Mouse (Mus musculus) heart, postnatal 36 days (tissue): Measurements from ENCODE around the gene Rcor1. TPM values are rescaled to one million over a fixed set of nuclear protein-coding genes. Genes with fewer than 3 reads are reported as not detected.

Source experiments
- DNase-seq, 2 experiments: peaks; one replicate each; pipeline ENCODE4 v3.0.0; 2021 to 2022
- intact Hi-C: fragments of 180-260 bp; cut with DNase I; formaldehyde crosslinking; loops from one replicate; pipeline ENCODE4 v1.15.1; 2025
- total RNA-seq, 2 experiments: library from RNA; stranded (reverse); gene quantifications; 2 replicates each; pipeline ENCODE4 v1.2.3; 2021

The Rcor1 gene
- total RNA-seq, 2 experiments from 2014 or later: 15.0 to 16.0 TPM

DNA sequence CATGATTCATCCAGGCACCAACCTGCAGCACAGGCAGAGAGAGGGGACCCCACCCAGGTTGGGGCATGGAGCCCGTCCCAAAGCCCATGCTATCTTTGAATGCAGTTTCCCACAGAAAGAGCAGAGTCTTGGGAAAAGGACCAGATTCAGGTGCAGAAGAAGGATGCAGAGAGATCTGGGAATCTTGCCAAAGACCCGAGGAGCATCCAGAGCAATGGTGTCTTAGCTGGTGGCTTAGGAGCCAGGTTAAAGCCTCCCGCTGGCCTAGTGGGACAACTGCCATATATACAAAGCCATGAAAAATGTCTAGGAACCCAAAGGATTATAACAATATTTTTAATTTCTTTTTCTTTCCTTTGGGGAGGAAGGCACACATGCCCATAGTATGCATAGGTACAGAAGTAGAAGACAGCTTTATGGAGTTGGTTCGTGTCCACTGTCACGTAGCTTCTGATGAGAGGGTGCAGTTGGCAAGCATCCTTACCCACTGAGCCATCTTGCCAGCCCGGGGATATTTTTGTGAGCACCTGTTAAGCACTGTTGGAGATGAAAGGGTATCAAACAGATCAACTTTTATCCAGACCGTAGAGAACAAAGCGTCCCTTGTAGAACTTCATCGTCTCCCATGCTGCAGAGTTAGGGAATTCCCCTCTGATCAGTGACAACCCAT is 82.0 kb downstream of the Rcor1 start:
- intact Hi-C loops: no loop called here
- DNase-seq: no peak

DNA sequence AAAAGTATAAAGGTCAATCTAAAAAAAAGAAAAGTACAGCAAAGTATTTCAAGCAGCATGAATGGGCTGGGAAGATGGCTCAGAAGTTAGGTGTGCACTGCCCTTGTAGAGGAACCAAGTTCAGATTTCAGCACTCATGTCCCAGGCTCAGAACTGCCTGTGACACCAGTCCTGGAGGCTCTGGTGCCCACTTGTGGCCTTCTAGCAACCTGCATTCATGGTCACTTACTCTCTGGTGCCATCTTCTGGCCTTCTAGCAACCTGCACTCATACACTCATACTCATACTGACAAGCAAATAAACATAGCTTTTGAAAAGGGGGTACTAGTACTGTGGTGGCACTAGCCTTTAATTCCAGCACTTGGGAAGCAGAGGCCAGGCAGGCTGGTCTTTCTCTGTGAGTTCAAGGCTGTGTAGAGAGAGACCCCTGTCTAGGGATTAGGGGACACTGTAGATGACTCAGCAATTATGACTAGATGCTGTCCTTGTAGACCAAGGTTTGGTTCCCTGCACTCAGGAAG is 83.2 kb downstream of the Rcor1 start:
- intact Hi-C loops: no loop called here
- DNase-seq: no peak

GRCm38 (mm10) chr12:111124601-111125260 is 85.6 kb downstream of the Rcor1 start:
- no peak for DNase-seq
- intact Hi-C loops: no loop called here

DNA sequence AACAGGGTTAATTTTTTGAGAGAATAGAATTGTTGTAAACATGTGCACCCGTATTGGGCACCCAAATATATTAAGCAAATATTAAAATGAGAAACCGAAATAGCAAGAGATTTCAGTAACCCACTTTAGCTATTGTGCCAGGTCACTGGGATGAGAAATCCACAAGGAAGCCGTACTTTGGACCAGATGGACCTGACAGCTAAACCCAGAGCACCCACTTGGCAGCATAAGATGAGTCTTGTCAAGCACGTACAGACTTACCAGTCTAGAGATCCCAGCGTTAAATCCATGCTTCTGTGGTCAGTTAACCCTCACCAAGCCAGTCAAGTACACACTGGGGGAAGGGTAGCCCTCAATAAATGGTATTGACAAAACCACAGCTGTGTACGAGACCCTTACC is 86.5 kb downstream of the Rcor1 start:
- DNase-seq: no peak
- intact Hi-C loops: no loop called here

- intact Hi-C loops: no loop called here
- DNase-seq: peak; percentile 6 to 11
Measured at GRCm38 (mm10) chr12:111134169-111134568, 95.0 kb downstream of the Rcor1 start.

DNA sequence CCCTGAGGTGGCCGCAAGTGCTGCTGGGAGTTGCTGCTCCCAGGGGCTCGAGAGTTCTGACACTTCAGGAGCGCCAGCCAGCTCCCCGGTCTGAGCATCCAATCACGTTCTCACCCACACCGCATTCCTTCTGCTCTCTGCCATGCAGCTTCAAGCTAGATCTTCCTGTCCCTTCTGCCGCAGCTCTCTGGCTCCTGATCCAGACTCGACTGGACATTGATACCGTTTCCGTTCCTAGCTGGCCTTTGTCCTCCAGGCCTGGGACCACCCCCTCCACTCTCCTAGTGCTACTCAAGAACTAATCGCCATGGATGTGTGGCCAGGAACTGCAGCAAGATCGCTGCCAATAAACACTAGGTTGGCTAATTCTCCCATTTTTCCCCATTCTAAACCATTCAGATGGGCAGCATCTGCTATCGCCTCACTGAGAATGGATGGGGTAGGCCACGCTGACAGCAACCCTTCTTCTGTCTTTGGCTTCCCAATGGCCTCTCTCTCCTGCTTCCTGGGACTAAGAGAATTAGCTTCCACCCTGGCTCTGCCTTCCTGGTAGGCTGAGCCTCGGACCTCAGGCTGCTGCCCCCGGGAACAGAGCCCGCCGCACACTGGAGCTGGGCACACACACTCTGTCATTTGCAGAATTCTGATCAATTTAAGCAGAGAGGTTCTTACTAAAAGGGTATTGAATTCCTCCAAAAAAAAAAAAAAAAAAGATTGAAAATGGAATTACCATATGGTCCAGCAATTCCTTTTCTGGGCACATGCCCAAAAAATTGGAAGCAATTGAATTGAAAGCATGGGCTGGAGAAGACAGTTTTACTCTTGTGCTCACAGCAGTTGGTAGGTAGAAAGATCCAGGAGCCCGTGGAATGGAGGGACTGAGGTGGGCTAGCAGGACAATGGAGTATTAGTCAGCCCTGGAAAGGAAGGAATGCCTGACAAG is 95.9 kb downstream of the Rcor1 start:
- DNase-seq: peak; percentile 21 to 30
- intact Hi-C loops: loop anchor here (5.0 kb wide), 1 partner anchor 48 kb away; no protein-coding TSS in a partner anchor

- intact Hi-C loops: loop anchor here (5.0 kb wide), 1 partner anchor 49 kb away; no protein-coding TSS in a partner anchor
- no peak for DNase-seq
Measured at GRCm38 (mm10) chr12:111135953-111136352, 96.8 kb downstream of the Rcor1 start.

- intact Hi-C loops: loop anchor here (5.0 kb wide), 1 partner anchor 50 kb away; no protein-coding TSS in a partner anchor
- DNase-seq: no peak
Measured at GRCm38 (mm10) chr12:111137079-111137478, 97.9 kb downstream of the Rcor1 start.

GRCm38 (mm10) chr12:111143005-111143508 is 103.9 kb downstream of the Rcor1 start:
- intact Hi-C loops: no loop called here
- no peak for DNase-seq

DNA sequence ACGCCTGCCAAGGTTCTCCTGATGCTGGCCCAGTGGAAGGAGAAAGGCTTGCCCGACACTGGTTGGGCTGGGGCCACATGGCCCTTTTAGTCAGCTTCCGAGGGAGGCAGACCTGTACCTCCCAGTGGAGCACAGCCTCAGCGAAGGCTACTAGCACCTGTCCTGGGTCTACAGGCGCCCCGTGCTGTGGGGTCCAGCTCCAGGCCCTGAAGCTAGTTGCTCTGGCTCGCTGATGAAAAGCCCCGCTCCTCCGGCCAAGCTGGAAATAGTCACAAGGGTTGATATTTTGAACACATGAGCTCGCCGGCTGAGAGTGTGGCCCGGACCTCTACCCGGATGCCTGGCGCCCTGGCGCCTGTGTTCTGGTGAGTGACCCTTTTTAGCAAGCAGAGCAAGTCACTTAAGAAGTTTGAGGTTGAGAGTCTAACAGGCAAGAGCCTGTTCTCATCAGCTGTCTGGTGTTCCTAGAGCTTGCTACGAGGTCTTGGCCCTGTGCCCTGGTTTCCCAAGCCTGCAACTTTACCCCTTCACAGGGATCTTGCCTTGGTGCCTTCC is 104.4 kb downstream of the Rcor1 start:
- intact Hi-C loops: no loop called here
- DNase-seq: peak; percentile 39

GRCm38 (mm10) chr12:111144598-111144997 is 105.4 kb downstream of the Rcor1 start:
- no peak for DNase-seq
- intact Hi-C loops: no loop called here

DNA sequence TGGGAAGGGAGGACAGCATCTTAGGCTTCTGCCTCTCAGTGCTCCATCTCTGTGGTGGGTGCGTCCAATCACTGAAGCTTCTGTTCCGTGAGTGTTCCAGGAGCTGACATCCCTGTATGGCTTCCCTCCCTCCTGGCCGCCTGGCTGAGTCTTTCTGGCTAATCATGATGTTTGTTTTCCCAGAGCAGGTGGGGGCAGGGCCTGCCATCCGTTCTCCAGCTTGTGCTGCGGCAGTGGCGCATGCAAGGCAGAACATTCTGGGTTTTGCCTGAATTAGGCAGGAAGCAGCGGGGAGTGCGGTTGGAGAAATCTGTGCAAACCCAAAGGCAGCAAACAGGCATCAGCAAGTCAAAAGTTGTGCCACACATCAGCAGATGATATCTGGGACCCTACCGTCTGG is 106.1 kb downstream of the Rcor1 start:
- intact Hi-C loops: no loop called here
- no peak for DNase-seq

DNA sequence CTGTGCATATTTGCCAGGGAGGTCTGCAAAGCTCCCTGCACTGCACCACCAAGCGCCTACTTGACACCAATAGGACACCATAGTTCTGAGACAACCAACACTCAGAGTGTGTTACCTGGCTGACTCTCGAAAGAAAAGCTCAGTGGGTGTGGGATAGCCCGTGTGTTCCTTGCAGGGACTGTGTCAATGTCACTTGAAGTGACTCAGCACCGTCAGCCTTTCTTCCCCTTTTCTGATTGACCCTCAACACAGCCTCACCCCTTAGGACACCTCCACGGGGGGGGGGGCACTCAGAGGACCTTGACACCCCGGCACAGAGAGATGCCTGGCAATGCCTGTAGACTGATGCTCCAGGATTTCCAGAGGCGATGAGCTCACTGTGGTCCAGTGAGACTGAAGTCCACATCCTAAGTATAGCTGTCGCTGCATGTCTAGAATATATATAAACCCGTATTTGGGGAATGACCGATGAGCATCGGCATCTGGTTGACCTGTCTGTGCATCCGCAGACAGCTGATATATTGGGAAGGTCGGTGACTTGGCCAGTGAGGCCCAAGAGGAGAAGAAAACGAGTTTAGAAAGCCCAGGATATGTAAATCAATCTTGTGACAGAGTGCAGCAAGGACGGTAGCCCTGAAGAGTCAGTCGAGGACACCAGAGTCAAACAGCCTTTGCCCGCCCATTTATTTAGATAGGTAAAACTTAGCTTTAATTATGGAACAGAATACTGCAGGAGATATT is 110.5 kb downstream of the Rcor1 start:
- intact Hi-C loops: no loop called here
- no peak for DNase-seq

DNA sequence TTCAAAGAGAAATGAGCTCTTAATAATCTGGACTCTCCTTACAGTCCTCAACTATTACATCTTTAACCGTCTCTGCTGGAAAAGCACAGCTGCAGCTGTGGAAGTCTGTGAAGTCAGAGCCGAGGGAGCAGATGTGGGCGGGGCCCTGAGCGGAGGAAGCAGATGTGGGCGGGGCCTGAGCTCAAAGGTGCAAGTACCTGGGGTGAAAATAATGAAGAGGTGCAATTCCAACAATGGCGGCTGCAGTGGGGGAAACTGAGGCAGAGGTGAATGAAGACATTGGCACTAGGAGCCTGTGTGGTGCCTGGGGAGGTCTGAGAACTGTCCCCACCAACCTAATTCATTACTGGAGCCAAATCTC is 111.1 kb downstream of the Rcor1 start:
- no peak for DNase-seq
- intact Hi-C loops: no loop called here

DNA sequence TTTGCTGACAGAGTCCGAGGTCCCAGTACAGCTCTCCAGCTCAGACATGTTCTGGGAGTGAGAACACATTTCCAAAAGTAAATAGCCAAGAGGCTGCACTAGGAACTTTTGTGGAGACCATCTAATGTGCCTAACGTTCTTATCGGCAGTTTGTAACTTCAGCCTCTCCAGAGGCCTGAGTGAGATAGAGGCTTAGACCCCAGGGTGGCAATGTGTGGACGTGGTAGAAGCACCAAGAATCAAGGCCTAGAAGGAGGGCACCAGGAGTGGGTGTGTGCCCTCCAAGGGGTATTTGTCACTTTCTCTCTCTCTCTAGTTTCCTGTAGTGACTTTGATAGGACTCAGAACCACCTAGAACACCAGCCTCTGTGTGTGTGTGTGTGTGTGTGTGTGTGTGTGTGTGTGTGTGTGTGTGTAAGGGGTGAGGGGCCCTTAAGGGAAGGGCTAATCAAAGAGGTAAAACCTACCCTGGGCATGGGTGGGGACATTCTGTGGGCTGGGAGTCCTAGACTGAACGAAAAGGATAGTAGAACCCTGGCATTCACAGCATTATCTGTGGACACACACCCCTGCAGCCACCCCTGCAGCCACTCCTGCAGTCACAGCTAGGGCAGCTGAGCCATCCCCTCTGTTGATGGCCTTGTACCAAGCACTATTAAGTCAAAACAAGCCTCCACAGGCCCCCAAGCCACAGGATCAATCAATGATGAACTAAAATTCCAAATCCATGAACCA is 112.4 kb downstream of the Rcor1 start:
- no peak for DNase-seq
- intact Hi-C loops: no loop called here

DNA sequence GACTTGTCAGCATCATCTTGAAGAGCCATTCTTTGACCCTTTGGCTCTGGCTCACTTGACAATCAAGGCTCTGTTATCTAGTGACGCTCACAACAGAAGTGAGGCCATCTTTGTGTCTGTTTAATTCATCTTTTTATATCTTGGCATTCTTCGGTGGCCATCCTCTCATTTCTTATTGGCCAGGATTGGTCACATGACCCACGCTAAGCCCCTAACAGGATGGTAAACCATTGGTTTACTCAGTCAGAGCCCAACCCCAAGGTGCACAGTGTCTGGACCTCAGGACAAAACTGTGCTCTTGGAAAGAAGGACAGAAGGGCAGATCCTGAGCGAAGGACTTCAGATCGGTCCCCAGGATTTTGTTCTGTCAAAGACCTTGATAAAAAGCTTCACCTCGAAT is 113.4 kb downstream of the Rcor1 start:
- intact Hi-C loops: no loop called here

DNA sequence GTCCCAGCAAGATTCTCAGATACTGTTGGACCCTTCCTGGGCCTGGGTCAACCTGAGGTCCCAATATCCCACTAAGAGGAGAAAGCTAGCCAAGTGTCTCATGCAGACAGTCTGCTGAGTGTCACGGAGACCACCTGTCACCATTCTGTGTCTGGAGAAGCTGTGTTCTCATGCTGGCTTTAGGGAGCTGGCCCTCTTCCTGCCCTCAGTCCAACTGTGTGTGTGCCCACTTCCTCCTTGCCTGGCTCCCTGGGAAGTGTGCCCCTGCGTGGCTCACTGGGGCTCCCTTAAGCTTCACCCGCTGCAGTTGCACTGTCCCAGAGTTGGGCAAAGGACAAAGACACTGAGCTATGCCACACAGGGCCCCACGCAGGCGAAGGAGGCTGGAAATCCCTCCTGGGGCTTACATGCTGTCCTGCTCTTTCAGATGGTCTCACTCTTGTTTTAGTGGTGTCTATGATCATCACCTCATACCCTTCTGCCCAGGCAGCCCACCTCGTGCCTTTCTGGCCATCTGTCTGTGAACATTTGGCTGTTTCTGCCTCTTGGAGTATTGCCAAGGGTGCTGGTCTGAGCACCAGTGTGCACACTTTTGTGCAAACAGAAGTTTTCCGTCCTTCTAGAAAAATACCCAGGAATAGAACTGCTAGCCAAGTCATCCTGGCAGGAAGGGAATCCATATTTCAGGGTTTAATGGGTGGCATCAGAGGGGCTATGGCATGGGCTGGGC is 114.0 kb downstream of the Rcor1 start:
- no peak for DNase-seq
- intact Hi-C loops: no loop called here

More for the DNA sequence above, 113.4 kb downstream of the Rcor1 start:
- DNase-seq: no peak

DNA sequence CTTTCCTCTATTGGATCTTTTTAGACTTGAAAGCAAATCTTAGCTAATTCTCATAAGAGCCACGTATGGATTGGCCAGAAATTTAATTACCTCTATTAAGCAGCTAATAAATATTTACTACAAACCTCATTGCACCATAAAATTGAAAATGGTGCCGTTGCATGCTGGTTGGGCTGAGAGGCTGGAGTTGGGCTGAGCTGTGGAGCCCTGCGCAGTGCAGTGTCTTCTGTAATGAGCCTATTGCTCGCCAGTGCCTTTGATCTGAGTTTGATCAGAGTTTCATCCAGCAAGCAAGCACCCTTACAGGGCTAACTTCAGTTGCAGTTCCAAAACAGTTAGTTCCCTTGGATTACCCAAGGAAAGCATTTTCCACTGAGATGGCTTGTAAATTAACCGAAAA is 114.8 kb downstream of the Rcor1 start:
- intact Hi-C loops: no loop called here
- no peak for DNase-seq
